Mouse (Mus musculus) neural tube, embryonic 15.5 days (tissue): Measurements from ENCODE around the gene Cox19. TPM values are rescaled to one million over a fixed set of nuclear protein-coding genes. Genes with fewer than 3 reads are reported as not detected.
"Not testable (repeated sequence)": the region's sequence is repeated elsewhere in the genome, so short reads cannot be mapped to it uniquely, and the experiment has no call there.

Experiments used
- ATAC-seq: fragments of 200-750 bp; cut with Nextera tagmentation; 2 replicates; pipeline ENCODE4 v1.8.0; 2017; ENCODE audit warnings: mild to moderate bottlenecking, moderate TSS enrichment, moderate library complexity; ENCODE audit not compliant: low FRiP score
- H3K27ac ChIP-seq: fragments of 300-500 bp; sonication (generic); replicated peaks from 2 replicates; pipeline ENCODE4 v1.5.1; 2015; ENCODE audit warnings: mild to moderate bottlenecking, inconsistent platforms
- H3K27me3 ChIP-seq: fragments of 300-500 bp; sonication (generic); replicated peaks from 2 replicates; pipeline ENCODE4 v1.6.1; 2015; ENCODE audit warnings: inconsistent platforms
- H3K36me3 ChIP-seq: fragments of 300-500 bp; sonication (generic); 2 replicates; pipeline ENCODE4 v1.6.1; 2015; ENCODE audit warnings: inconsistent platforms
- H3K4me1 ChIP-seq: fragments of 300-500 bp; sonication (generic); 2 replicates; pipeline ENCODE4 v1.6.1; 2015; ENCODE audit warnings: inconsistent platforms
- H3K4me2 ChIP-seq: fragments of 300-500 bp; sonication (generic); 2 replicates; pipeline ENCODE4 v1.6.1; 2015; ENCODE audit warnings: inconsistent platforms, mild to moderate bottlenecking, moderate library complexity
- H3K4me3 ChIP-seq: fragments of 300-500 bp; sonication (generic); replicated peaks from 2 replicates; pipeline ENCODE4 v1.5.1; 2015; ENCODE audit warnings: mild to moderate bottlenecking, inconsistent platforms
- H3K9ac ChIP-seq: fragments of 300-500 bp; sonication (generic); replicated peaks from 2 replicates; pipeline ENCODE4 v1.6.1; 2015; ENCODE audit warnings: mild to moderate bottlenecking, inconsistent platforms
- H3K9me3 ChIP-seq: fragments of 300-500 bp; sonication (generic); replicated peaks from 2 replicates; pipeline ENCODE4 v1.6.1; 2016; ENCODE audit warnings: inconsistent platforms
- WGBS: fragments of 180-500 bp; shearing (Covaris S2); methylation state at CpG from one replicate; pipeline ENCODE4 v1.1.7; 2015; ENCODE audit warnings: mixed read lengths; 5-methylcytosine and 5-hydroxymethylcytosine counted together
- polyA plus RNA-seq: library from polyadenylated mRNA; unstranded; fragments of >200 nt; fragmentation: Nextera tagmentation; extraction: Ambion mirVana; gene quantifications from 2 replicates; pipeline ENCODE4 v1.2.1, GENCODE M21; 2015

The Cox19 gene
- polyA plus RNA-seq, 1 experiment from 2014 or later = 107 TPM

DNA sequence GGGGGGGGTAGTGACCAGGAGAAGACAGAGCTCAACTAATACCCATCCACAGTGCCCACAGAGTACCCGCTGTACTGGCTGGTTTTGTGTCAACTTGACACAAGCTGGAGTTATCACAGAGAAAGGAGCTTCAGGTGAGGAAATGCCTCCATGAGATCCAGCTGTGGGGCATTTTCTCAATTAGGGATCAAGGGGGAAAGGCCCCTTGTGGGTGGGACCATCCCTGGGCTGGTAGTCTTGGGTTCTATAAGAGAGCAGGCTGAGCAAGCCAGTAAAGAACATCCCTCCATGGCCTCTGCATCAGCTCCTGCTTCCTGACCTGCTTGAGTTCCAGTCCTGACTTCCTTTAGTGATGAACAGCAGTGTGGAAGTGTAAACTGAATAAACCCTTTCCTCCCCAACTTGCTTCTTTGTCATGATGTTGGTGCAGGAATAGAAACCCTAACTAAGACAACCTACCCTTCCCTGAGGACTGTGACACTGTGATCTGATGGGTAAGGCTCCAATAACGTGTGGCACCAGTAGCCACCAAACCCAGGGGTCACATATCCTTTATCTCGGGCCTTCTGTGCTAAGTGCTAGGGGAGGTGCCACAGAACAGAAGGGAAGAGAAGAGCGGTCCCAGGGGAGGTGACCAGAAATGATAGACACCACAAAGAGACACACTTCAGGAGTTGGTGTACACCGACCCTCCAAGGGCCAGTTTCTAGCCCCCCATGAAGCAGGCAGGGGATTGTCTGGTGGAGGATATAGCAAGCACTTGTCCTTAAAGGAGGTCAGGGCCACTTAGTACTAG lies 39.3 kb upstream of the Cox19 start:
- not testable (repeated sequence) for H3K9ac ChIP-seq, ATAC-seq, H3K4me2 ChIP-seq, H3K36me3 ChIP-seq, H3K9me3 ChIP-seq, H3K4me3 ChIP-seq, H3K27me3 ChIP-seq
- peaks cover 42% of the 10 kb centered on the region for H3K4me1 ChIP-seq
- WGBS = 75% methylated on average over 5 of the region's 5 CpGs
- peak overlapping the region; percentile 34; the same call in 1 of the 2 replicates for H3K27ac ChIP-seq

DNA sequence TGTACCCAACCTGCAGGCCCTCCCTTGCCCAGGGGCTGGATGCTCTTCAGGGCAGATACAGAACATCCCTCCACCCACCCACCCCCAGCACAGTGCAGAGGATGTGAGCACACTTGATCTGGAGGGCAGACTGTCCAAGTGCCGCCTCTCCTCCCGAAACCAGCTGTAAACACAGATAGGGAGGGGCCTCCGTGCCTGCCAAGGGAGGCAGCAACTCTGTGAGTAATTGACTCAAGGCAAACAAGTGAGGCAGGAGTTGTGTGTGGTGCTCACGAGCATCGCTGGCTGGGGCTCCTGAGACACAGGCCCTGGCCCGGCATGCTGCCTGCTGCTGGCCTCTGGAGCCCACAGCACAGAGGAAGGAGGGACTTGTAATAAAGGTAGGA lies 38.5 kb upstream of the Cox19 start:
- H3K36me3 ChIP-seq = 0 out of 2 replicates have a peak, but pooled peaks cover 3% of the 10 kb centered on the region
- H3K27ac ChIP-seq = peak overlapping the region; percentile 77
- no peak overlapping the region for H3K4me3 ChIP-seq
- H3K9ac ChIP-seq = peak overlapping the region; percentile 3; the same call in 1 of the 2 replicates
- ATAC-seq = peak; percentile 65
- H3K9me3 ChIP-seq = no peaks in the 10 kb centered on the region
- peaks cover 45% of the 10 kb centered on the region for H3K4me1 ChIP-seq
- WGBS = 23% methylated on average over 6 of the region's 6 CpGs
- no peaks in the 10 kb centered on the region for H3K27me3 ChIP-seq
- H3K4me2 ChIP-seq = 0 out of 2 replicates have a peak overlapping the region, but pooled peaks have one; percentile 9

GRCm38 (mm10) chr5:139388694-139389675 lies 37.8 kb upstream of the Cox19 start:
- Histone ChIP-seq H3K4me1 (peaks cover 49% of the 10 kb centered on the region), H3K36me3 (no peaks in the 10 kb centered on the region), H3K9ac (0 out of 2 replicates have a peak overlapping the region, but pooled peaks have one; percentile 3), H3K27ac (peak overlapping the region; percentile 77), H3K4me3 (no peak overlapping the region), H3K4me2 (0 out of 2 replicates have a peak overlapping the region, but pooled peaks have one; percentile 9), H3K27me3 (no peaks in the 10 kb centered on the region), H3K9me3 (no peaks in the 10 kb centered on the region)
- 68% methylated on average over 17 of the region's 17 CpGs for WGBS
- peak; percentile 45; the same call in 1 of the 2 replicates for ATAC-seq

- WGBS = 54% methylated on average over 4 of the region's 4 CpGs
- no peaks in the 10 kb centered on the region for H3K9me3 ChIP-seq
- H3K4me2 ChIP-seq = no peak overlapping the region
- peaks cover 54% of the 10 kb centered on the region for H3K4me1 ChIP-seq
- no peaks in the 10 kb centered on the region for H3K27me3 ChIP-seq
- H3K4me3 ChIP-seq = no peak overlapping the region
- H3K9ac ChIP-seq = no peak overlapping the region
- peak overlapping the region; percentile 77 for H3K27ac ChIP-seq
- no peaks in the 10 kb centered on the region for H3K36me3 ChIP-seq
- no peak for ATAC-seq
These were observed 37.0 kb upstream of the Cox19 start for GRCm38 (mm10) chr5:139388195-139388570.

GRCm38 (mm10) chr5:139387329-139388194 lies 36.3 kb upstream of the Cox19 start:
- Histone ChIP-seq H3K9ac (no peak overlapping the region), H3K27ac (peak overlapping the region; percentile 77)

GRCm38 (mm10) chr5:139386047-139386446 lies 34.8 kb upstream of the Cox19 start:
- Histone ChIP-seq H3K27ac (no peak overlapping the region), H3K9me3 (no peaks in the 10 kb centered on the region), H3K4me3 (no peak overlapping the region), H3K4me2 (no peak overlapping the region), H3K27me3 (no peaks in the 10 kb centered on the region), H3K36me3 (no peaks in the 10 kb centered on the region), H3K9ac (no peak overlapping the region), H3K4me1 (peaks cover 66% of the 10 kb centered on the region)
- 97% methylated on average over 5 of the region's 5 CpGs for WGBS
- no peak for ATAC-seq

More at GRCm38 (mm10) chr5:139387329-139388194, 36.3 kb upstream of the Cox19 start:
- Histone ChIP-seq H3K27me3 (no peaks in the 10 kb centered on the region), H3K4me1 (peaks cover 57% of the 10 kb centered on the region), H3K4me3 (no peak overlapping the region), H3K36me3 (no peaks in the 10 kb centered on the region), H3K9me3 (no peaks in the 10 kb centered on the region), H3K4me2 (no peak overlapping the region)
- no peak for ATAC-seq
- WGBS = 69% methylated on average over 10 of the region's 10 CpGs

DNA sequence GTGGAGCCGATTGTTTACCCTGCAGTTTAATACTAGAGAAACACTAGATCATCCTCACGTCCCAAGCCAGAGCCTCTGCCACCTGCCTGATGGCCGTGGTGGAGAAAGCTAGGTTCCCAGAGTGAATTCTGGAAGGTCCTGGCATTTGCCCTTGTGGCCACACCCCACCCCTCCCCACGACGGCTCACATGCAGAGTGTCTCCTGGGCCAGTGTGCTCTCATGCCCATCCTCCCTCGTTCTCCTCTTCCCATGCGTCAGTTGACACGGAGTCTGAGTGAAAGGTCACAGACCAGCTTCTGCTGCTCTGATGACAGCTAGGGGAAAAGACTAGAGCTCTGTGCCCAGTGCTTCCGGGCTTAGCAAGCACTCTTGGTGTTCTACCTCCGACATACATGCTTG lies 33.3 kb upstream of the Cox19 start:
- no peak overlapping the region for H3K4me2 ChIP-seq
- H3K36me3 ChIP-seq = no peaks in the 10 kb centered on the region
- H3K9ac ChIP-seq = no peak overlapping the region
- no peak overlapping the region for H3K4me3 ChIP-seq
- H3K9me3 ChIP-seq = no peaks in the 10 kb centered on the region
- no peak overlapping the region for H3K27ac ChIP-seq
- H3K4me1 ChIP-seq = peaks cover 70% of the 10 kb centered on the region
- H3K27me3 ChIP-seq = no peaks in the 10 kb centered on the region
- 81% methylated on average over 10 of the region's 10 CpGs for WGBS
- ATAC-seq = no peak

- 69% methylated on average over 9 of the region's 9 CpGs for WGBS
These were observed 32.0 kb upstream of the Cox19 start for GRCm38 (mm10) chr5:139383234-139383633.

GRCm38 (mm10) chr5:139382760-139383159 lies 31.5 kb upstream of the Cox19 start:
- no peaks in the 10 kb centered on the region for H3K9me3 ChIP-seq
- no peaks in the 10 kb centered on the region for H3K27me3 ChIP-seq
- WGBS = 55% methylated on average over 8 of the region's 8 CpGs
- H3K36me3 ChIP-seq = no peaks in the 10 kb centered on the region
- H3K27ac ChIP-seq = peak overlapping the region; percentile 73
- no peak overlapping the region; the same call in 1 of the 2 replicates for H3K9ac ChIP-seq
- H3K4me2 ChIP-seq = peak overlapping the region; percentile 22
- peaks cover 64% of the 10 kb centered on the region for H3K4me1 ChIP-seq
- no peak overlapping the region for H3K4me3 ChIP-seq
- ATAC-seq = no peak

More at GRCm38 (mm10) chr5:139383234-139383633, 32.0 kb upstream of the Cox19 start:
- H3K27me3 ChIP-seq = no peaks in the 10 kb centered on the region
- H3K9ac ChIP-seq = no peak overlapping the region
- 0 out of 2 replicates have a peak overlapping the region, but pooled peaks have one; percentile 22 for H3K4me2 ChIP-seq
- H3K9me3 ChIP-seq = no peaks in the 10 kb centered on the region
- H3K36me3 ChIP-seq = no peaks in the 10 kb centered on the region
- H3K27ac ChIP-seq = peak overlapping the region; percentile 73
- peaks cover 69% of the 10 kb centered on the region for H3K4me1 ChIP-seq
- H3K4me3 ChIP-seq = no peak overlapping the region
- no peak for ATAC-seq

DNA sequence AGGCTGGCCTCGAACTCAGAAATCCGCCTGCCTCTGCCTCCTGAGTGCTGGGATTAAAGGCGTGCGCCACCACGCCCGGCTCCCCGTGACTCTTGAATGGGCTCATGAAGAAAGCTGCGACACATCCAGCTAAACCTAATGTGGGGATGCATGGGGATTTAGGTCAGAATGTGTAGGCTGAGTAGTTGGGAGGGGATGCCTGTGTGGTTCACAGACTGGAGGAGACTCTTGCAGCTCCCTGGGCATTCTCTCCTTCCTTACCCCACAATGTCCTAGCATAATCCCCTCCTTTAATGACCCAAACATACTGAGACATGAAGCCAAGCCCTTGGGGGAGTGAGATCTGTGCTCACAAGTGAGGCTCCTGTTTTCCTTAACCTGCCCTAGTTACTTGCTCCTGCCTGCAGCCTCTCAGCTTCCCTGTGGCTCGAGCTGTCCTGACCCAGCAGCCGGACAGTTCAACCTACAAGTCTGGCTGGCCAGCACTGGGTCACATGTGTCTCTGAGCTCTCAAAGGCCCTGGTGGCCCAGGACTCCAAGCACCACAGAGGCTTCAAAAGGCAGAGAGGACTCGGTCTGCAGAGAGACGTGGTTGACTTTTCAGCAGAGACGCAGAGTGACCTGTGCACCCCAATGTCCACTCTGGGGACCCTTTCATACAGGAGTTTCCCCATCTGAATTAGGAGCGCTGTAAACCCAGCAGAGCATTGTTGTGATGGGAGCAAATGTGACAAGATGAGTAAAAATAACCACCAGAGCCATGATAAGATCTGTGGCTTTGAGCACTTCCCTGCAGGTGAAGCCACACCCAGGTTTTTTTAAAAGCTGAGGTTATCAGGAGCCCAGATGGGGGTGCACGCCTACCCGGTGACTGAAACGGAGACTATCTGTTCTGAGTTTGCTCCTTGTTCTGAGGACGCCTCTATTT lies 30.6 kb upstream of the Cox19 start:
- Histone ChIP-seq H3K27me3 (no peaks in the 10 kb centered on the region), H3K4me2 (peak overlapping the region; percentile 91; the same call in 1 of the 2 replicates), H3K4me3 (no peak overlapping the region), H3K4me1 (peaks cover 57% of the 10 kb centered on the region), H3K9ac (no peak overlapping the region), H3K36me3 (no peaks in the 10 kb centered on the region), H3K9me3 (no peaks in the 10 kb centered on the region), H3K27ac (peak overlapping the region; percentile 73)
- 85% methylated on average over 18 of the region's 18 CpGs for WGBS
- no peak for ATAC-seq
